Mouse (Mus musculus) MEL (cell line): ENCODE measurements around the gene Stard3nl. TPM values are rescaled to one million over a fixed set of nuclear protein-coding genes. Genes with fewer than 3 reads are reported as not detected.

Experiments
- DNase-seq: peaks from one replicate; pipeline ENCODE4 v3.0.0; 2011; ENCODE audit warnings: low read depth, low spot score
- H3K27ac ChIP-seq: 2 replicates; pipeline ENCODE4 v1.5.1; 2012; ENCODE audit warnings: low read depth, mild to moderate bottlenecking, control low read depth, low read length, moderate library complexity; ENCODE audit not compliant: control insufficient read depth
- H3K27me3 ChIP-seq, 2 experiments: fragments of 150-350 bp in 1 of 2; sonication (generic) in 1 of 2; 2 replicates each; pipeline ENCODE4 v1.6.1; 2012; ENCODE audit warnings: low read length in 2 of 2, mild to moderate bottlenecking in 2 of 2, improper control_type of control experiment in 1 of 2, moderate library complexity in 1 of 2; ENCODE audit not compliant: insufficient read depth in 2 of 2, control insufficient read depth in 1 of 2
- H3K36me3 ChIP-seq, 2 experiments: 2 replicates each; pipeline ENCODE4 v1.6.1; 2012 to 2014; ENCODE audit warnings: low read length in 2 of 2, improper control_type of control experiment in 1 of 2, inconsistent platforms in 1 of 2, mild to moderate bottlenecking in 1 of 2; ENCODE audit not compliant: insufficient read depth in 2 of 2, control insufficient read depth in 1 of 2
- H3K4me1 ChIP-seq, 2 experiments: fragments of 150-350 bp in 1 of 2; sonication (generic) in 1 of 2; 2 replicates each; pipeline ENCODE4 v1.6.1; 2012; ENCODE audit warnings: low read length in 2 of 2, improper control_type of control experiment in 1 of 2, mild to moderate bottlenecking in 1 of 2; ENCODE audit not compliant: insufficient read depth in 2 of 2, control insufficient read depth in 1 of 2
- H3K4me3 ChIP-seq, 2 experiments: fragments of 150-350 bp in 1 of 2; sonication (generic) in 1 of 2; 2 replicates each; pipeline ENCODE4 v1.5.1; 2012; ENCODE audit warnings: low read depth in 2 of 2, low read length in 2 of 2, mild to moderate bottlenecking in 2 of 2, moderate library complexity in 2 of 2, control low read depth in 1 of 2, improper control_type of control experiment in 1 of 2; ENCODE audit not compliant: control insufficient read depth in 1 of 2, insufficient read depth in 1 of 2
- H3K79me2 ChIP-seq: 2 replicates; pipeline ENCODE4 v1.6.1; 2012; ENCODE audit warnings: mild to moderate bottlenecking, low read length, moderate library complexity; ENCODE audit not compliant: control insufficient read depth, poor library complexity, insufficient read depth
- H3K9ac ChIP-seq: 2 replicates; pipeline ENCODE4 v1.6.1; 2012; ENCODE audit warnings: low read depth, mild to moderate bottlenecking, control low read depth, low read length, moderate library complexity; ENCODE audit not compliant: control insufficient read depth, poor library complexity, severe bottlenecking
- H3K9me3 ChIP-seq: fragments of 150-350 bp; sonication (generic); replicated peaks from 2 replicates; pipeline ENCODE4 v1.6.1; 2012; ENCODE audit warnings: mild to moderate bottlenecking, low read length, improper control_type of control experiment, moderate library complexity; ENCODE audit not compliant: insufficient read depth
- CTCF ChIP-seq, 3 experiments: IDR thresholded peaks in 2 of 3; conservative IDR thresholded peaks in 1 of 3; 2 replicates each; pipeline ENCODE4 v1.5.1; 2011 to 2012; ENCODE audit warnings: low read length in 3 of 3, low read depth in 2 of 3, mild to moderate bottlenecking in 2 of 3, improper control_type of control experiment in 1 of 3, inconsistent platforms in 1 of 3, mixed read lengths in 1 of 3, moderate library complexity in 1 of 3; ENCODE audit not compliant: control insufficient read depth in 1 of 3, insufficient read depth in 1 of 3, poor library complexity in 1 of 3, severe bottlenecking in 1 of 3
- GABPA ChIP-seq: IDR thresholded peaks from 2 replicates; pipeline ENCODE4 v1.6.1; 2012; ENCODE audit warnings: low read depth, mild to moderate bottlenecking, inconsistent platforms, low read length, improper control_type of control experiment, moderate library complexity
- GATA1 ChIP-seq: IDR thresholded peaks from 2 replicates; pipeline ENCODE4 v1.6.1; 2011; ENCODE audit warnings: low read depth, low read length, improper control_type of control experiment
- HCFC1 ChIP-seq: IDR thresholded peaks from 2 replicates; pipeline ENCODE4 v1.6.1; 2012; ENCODE audit warnings: low read depth, mild to moderate bottlenecking, inconsistent platforms, low read length, improper control_type of control experiment, moderate library complexity
- JUND ChIP-seq: IDR thresholded peaks from 2 replicates; pipeline ENCODE4 v1.6.1; 2011; ENCODE audit warnings: low read depth, mild to moderate bottlenecking, improper control_type of control experiment, low read length
- KAT2A ChIP-seq: conservative IDR thresholded peaks from 2 replicates; pipeline ENCODE4 v1.6.1; 2012; ENCODE audit warnings: low read depth, low read length, improper control_type of control experiment, inconsistent platforms
- MAX ChIP-seq: IDR thresholded peaks from 2 replicates; pipeline ENCODE4 v1.6.1; 2011; ENCODE audit warnings: low read length, improper control_type of control experiment
- MEF2A ChIP-seq: IDR thresholded peaks from 2 replicates; pipeline ENCODE4 v1.6.1; 2014; ENCODE audit warnings: low read depth, mild to moderate bottlenecking, inconsistent platforms, low read length, improper control_type of control experiment; ENCODE audit not compliant: poor library complexity, insufficient replicate concordance, severe bottlenecking; ENCODE audit errors: extremely low read depth
- MXI1 ChIP-seq: IDR thresholded peaks from 2 replicates; pipeline ENCODE4 v1.6.1; 2011; ENCODE audit warnings: mild to moderate bottlenecking, low read depth, low read length, improper control_type of control experiment
- MYB ChIP-seq: IDR thresholded peaks from 2 replicates; pipeline ENCODE4 v1.6.1; 2011; ENCODE audit warnings: mild to moderate bottlenecking, low read depth, low read length, improper control_type of control experiment
- NELFE ChIP-seq: IDR thresholded peaks from 2 replicates; pipeline ENCODE4 v1.6.1; 2011; ENCODE audit warnings: low read depth, low read length, improper control_type of control experiment
- POLR2AphosphoS2 ChIP-seq: IDR thresholded peaks from 2 replicates; pipeline ENCODE4 v1.6.1; 2011; ENCODE audit warnings: low read length, improper control_type of control experiment
- POLR2AphosphoS5 ChIP-seq: IDR thresholded peaks from 2 replicates; pipeline ENCODE4 v1.6.1; 2012; ENCODE audit warnings: low read depth, borderline replicate concordance, mild to moderate bottlenecking, inconsistent platforms, low read length, moderate library complexity, mixed read lengths
- RCOR1 ChIP-seq: IDR thresholded peaks from 2 replicates; pipeline ENCODE4 v1.6.1; 2012; ENCODE audit warnings: low read depth, mild to moderate bottlenecking, inconsistent platforms, low read length, improper control_type of control experiment
- TCF12 ChIP-seq: IDR thresholded peaks from 2 replicates; pipeline ENCODE4 v1.6.1; 2014; ENCODE audit warnings: low read depth, mild to moderate bottlenecking, inconsistent platforms, low read length, improper control_type of control experiment, moderate library complexity
- UBTF ChIP-seq: IDR thresholded peaks from 2 replicates; pipeline ENCODE4 v1.6.1; 2012; ENCODE audit warnings: low read depth, mild to moderate bottlenecking, inconsistent platforms, low read length, improper control_type of control experiment, moderate library complexity, borderline replicate concordance; ENCODE audit not compliant: insufficient read depth
- ZKSCAN1 ChIP-seq: IDR thresholded peaks from 2 replicates; pipeline ENCODE4 v1.6.1; 2012; ENCODE audit warnings: low read depth, mild to moderate bottlenecking, inconsistent platforms, low read length, improper control_type of control experiment, moderate library complexity
- ZMIZ1 ChIP-seq: IDR thresholded peaks from 2 replicates; pipeline ENCODE4 v1.6.1; 2012; ENCODE audit warnings: low read depth, mild to moderate bottlenecking, inconsistent platforms, low read length, improper control_type of control experiment, moderate library complexity
- polyA plus RNA-seq, 2 experiments: library from polyadenylated mRNA; stranded (reverse) in 1 of 2; unstranded in 1 of 2; fragments of >175 nt in 1 of 2; fragments of >200 nt in 1 of 2; gene quantifications; 2 replicates each; pipeline versions ENCODE4 v1.2.1 to v1.2.4; 2012; ENCODE audit warnings: low replicate concordance in 2 of 2, low read depth in 1 of 2; ENCODE audit not compliant: insufficient read length in 2 of 2, insufficient read depth in 1 of 2, missing spikeins in 1 of 2
- total RNA-seq: library from RNA; depleted of rRNA; stranded (reverse); fragments of 300-350 nt; gene quantifications from 2 replicates; pipeline ENCODE4 v1.2.3, GENCODE M21; 2012

Stard3nl gene
- total and polyA plus RNA-seq, 3 experiments = 16.1 to 22.9 TPM; not detected in 1

GRCm38 (mm10) chr13:19428076-19428475 is 32.5 kb upstream of the Stard3nl start:
- no peak for TF ChIP-seq UBTF
- TF ChIP-seq, all 39 proteins: peak for 0
- no peak overlapping the region for H3K4me3 ChIP-seq
- no peaks in the 10 kb centered on the region for H3K9me3 ChIP-seq
- DNase-seq = no peak
- H3K36me3 ChIP-seq = no peaks in the 10 kb centered on the region
- no peak overlapping the region for H3K9ac ChIP-seq
- no peaks in the 10 kb centered on the region for H3K79me2 ChIP-seq
- H3K27ac ChIP-seq = no peak overlapping the region
- no peaks in the 10 kb centered on the region for H3K4me1 ChIP-seq
- H3K27me3 ChIP-seq = peaks cover 4 to 11% of the 10 kb centered on the region in 2 experiments

GRCm38 (mm10) chr13:19424563-19424962 is 29.0 kb upstream of the Stard3nl start:
- H3K4me3 ChIP-seq = no peak overlapping the region
- no peak overlapping the region for H3K27ac ChIP-seq
- TF ChIP-seq MXI1 (no peak), MYB (no peak), ZMIZ1 (no peak), MEF2A (no peak), HCFC1 (no peak), NELFE (no peak), POLR2AphosphoS5 (no peak), ZKSCAN1 (no peak), KAT2A (no peak), GABPA (no peak), JUND (no peak), RCOR1 (no peak), MAX (no peak)

GRCm38 (mm10) chr13:19422521-19422920 is 26.9 kb upstream of the Stard3nl start:
- Histone ChIP-seq H3K27me3 (peaks cover 0 to 5% of the 10 kb centered on the region in 2 experiments; a peak in 3 of 4 replicates), H3K27ac (no peak overlapping the region), H3K9ac (no peak overlapping the region), H3K9me3 (no peaks in the 10 kb centered on the region), H3K4me3 (no peak overlapping the region), H3K79me2 (no peaks in the 10 kb centered on the region), H3K36me3 (no peaks in the 10 kb centered on the region), H3K4me1 (no peaks in the 10 kb centered on the region)
- TF ChIP-seq MXI1 (no peak), UBTF (no peak), ZMIZ1 (no peak), POLR2AphosphoS2 (no peak), TCF12 (no peak), CTCF (IDR thresholded peaks at IDR 0.05 in 2 of 3, conservative IDR thresholded peaks at IDR 0.05 in 1 of 3; ENCODE audit: control insufficient read depth in 1 of 3, insufficient read depth in 1 of 3, low read depth in 2 of 3, low read length in 3 of 3, poor library complexity in 1 of 3, severe bottlenecking in 1 of 3) (no peak), JUND (no peak), GABPA (no peak), RCOR1 (no peak), ZKSCAN1 (no peak), GATA1 (no peak)
- DNase-seq = no peak

More at GRCm38 (mm10) chr13:19424563-19424962, 29.0 kb upstream of the Stard3nl start:
- no peak for DNase-seq
- Histone ChIP-seq H3K27me3 (peaks cover 5 to 7% of the 10 kb centered on the region in 2 experiments), H3K36me3 (no peaks in the 10 kb centered on the region), H3K9ac (no peak overlapping the region), H3K79me2 (no peaks in the 10 kb centered on the region), H3K9me3 (no peaks in the 10 kb centered on the region), H3K4me1 (no peaks in the 10 kb centered on the region)
